Mouse (Mus musculus) stomach, embryonic 15.5 days (tissue): ENCODE measurements around the gene Col4a1. TPM values are rescaled to one million over a fixed set of nuclear protein-coding genes. Genes with fewer than 3 reads are reported as not detected.

ENCODE experiments used
- ATAC-seq: fragments of 200-750 bp; cut with Nextera tagmentation; 2 replicates; pipeline ENCODE4 v1.8.0; 2017; ENCODE audit warnings: low read depth, moderate number of reproducible peaks, moderate TSS enrichment; ENCODE audit not compliant: insufficient read depth, low FRiP score
- H3K27ac ChIP-seq: fragments of 300-500 bp; sonication (generic); 2 replicates; pipeline ENCODE4 v1.5.1; 2015; ENCODE audit warnings: mild to moderate bottlenecking, inconsistent platforms
- H3K27me3 ChIP-seq: fragments of 300-500 bp; sonication (generic); replicated peaks from 2 replicates; pipeline ENCODE4 v1.6.1; 2015; ENCODE audit warnings: inconsistent platforms
- H3K36me3 ChIP-seq: fragments of 300-500 bp; sonication (generic); 2 replicates; pipeline ENCODE4 v1.6.1; 2015; ENCODE audit warnings: inconsistent platforms
- H3K4me1 ChIP-seq: fragments of 300-500 bp; sonication (generic); 2 replicates; pipeline ENCODE4 v1.6.1; 2015; ENCODE audit warnings: inconsistent platforms
- H3K4me2 ChIP-seq: fragments of 300-500 bp; sonication (generic); 2 replicates; pipeline ENCODE4 v1.6.1; 2015; ENCODE audit warnings: mild to moderate bottlenecking, inconsistent platforms
- H3K4me3 ChIP-seq: fragments of 300-500 bp; sonication (generic); replicated peaks from 2 replicates; pipeline ENCODE4 v1.5.1; 2015; ENCODE audit warnings: inconsistent platforms
- H3K9ac ChIP-seq: fragments of 300-500 bp; sonication (generic); 2 replicates; pipeline ENCODE4 v1.6.1; 2015; ENCODE audit warnings: inconsistent platforms
- H3K9me3 ChIP-seq: fragments of 300-500 bp; sonication (generic); 2 replicates; pipeline ENCODE4 v1.6.1; 2016; ENCODE audit warnings: inconsistent platforms
- WGBS: fragments of 180-500 bp; shearing (Covaris S2); methylation state at CpG from one replicate; pipeline ENCODE4 v1.1.7; 2015; 5-methylcytosine and 5-hydroxymethylcytosine counted together
- polyA plus RNA-seq: library from polyadenylated mRNA; unstranded; fragments of >200 nt; fragmentation: Nextera tagmentation; extraction: Ambion mirVana; gene quantifications from 2 replicates; pipeline ENCODE4 v1.2.1, GENCODE M21; 2015

Gene Col4a1
- polyA plus RNA-seq, 1 experiment from 2014 or later: 191 TPM

GRCm38 (mm10) chr8:11327298-11327697 lies 14.7 kb upstream of the Col4a1 start:
- no peaks in the 10 kb centered on the region for H3K27me3 ChIP-seq
- peaks cover 14% of the 10 kb centered on the region; the same call in 1 of the 2 replicates for H3K4me1 ChIP-seq
- 28% methylated on average over 4 of the region's 4 CpGs for WGBS
- H3K9ac ChIP-seq: no peak overlapping the region
- H3K9me3 ChIP-seq: no peaks in the 10 kb centered on the region
- H3K4me2 ChIP-seq: no peak overlapping the region
- H3K27ac ChIP-seq: peak overlapping the region; percentile 62; the same call in 1 of the 2 replicates
- no peak overlapping the region for H3K4me3 ChIP-seq
- H3K36me3 ChIP-seq: no peaks in the 10 kb centered on the region
- peak; percentile 66; the same call in 1 of the 2 replicates for ATAC-seq

GRCm38 (mm10) chr8:11324801-11325395 lies 12.3 kb upstream of the Col4a1 start:
- peaks cover 14% of the 10 kb centered on the region; the same call in 1 of the 2 replicates for H3K4me1 ChIP-seq
- no peaks in the 10 kb centered on the region for H3K36me3 ChIP-seq
- no peak overlapping the region for H3K4me2 ChIP-seq
- WGBS: 73% methylated on average over 6 of the region's 6 CpGs
- no peaks in the 10 kb centered on the region for H3K27me3 ChIP-seq
- no peaks in the 10 kb centered on the region for H3K9me3 ChIP-seq
- no peak for ATAC-seq
- H3K4me3 ChIP-seq: no peak overlapping the region
- no peak overlapping the region for H3K27ac ChIP-seq
- H3K9ac ChIP-seq: no peak overlapping the region

- 78% methylated on average over 1 of the region's 1 CpGs for WGBS
- Histone ChIP-seq H3K9me3 (no peaks in the 10 kb centered on the region), H3K36me3 (no peaks in the 10 kb centered on the region), H3K4me1 (peaks cover 14% of the 10 kb centered on the region; the same call in 1 of the 2 replicates), H3K27me3 (no peaks in the 10 kb centered on the region), H3K27ac (no peak overlapping the region), H3K9ac (no peak overlapping the region), H3K4me3 (no peak overlapping the region), H3K4me2 (no peak overlapping the region)
- no peak for ATAC-seq
These were observed 11.1 kb upstream of the Col4a1 start for GRCm38 (mm10) chr8:11323681-11324080.

GRCm38 (mm10) chr8:11322724-11323585 lies 10.3 kb upstream of the Col4a1 start:
- H3K9me3 ChIP-seq: no peaks in the 10 kb centered on the region
- no peaks in the 10 kb centered on the region for H3K36me3 ChIP-seq
- no peaks in the 10 kb centered on the region for H3K27me3 ChIP-seq
- no peak overlapping the region; the same call in 1 of the 2 replicates for H3K27ac ChIP-seq
- no peak overlapping the region for H3K4me2 ChIP-seq
- peaks cover 10% of the 10 kb centered on the region; the same call in 1 of the 2 replicates for H3K4me1 ChIP-seq
- ATAC-seq: no peak
- no peak overlapping the region for H3K9ac ChIP-seq
- no peak overlapping the region for H3K4me3 ChIP-seq
- 70% methylated on average over 5 of the region's 5 CpGs for WGBS

- Histone ChIP-seq H3K36me3 (no peaks in the 10 kb centered on the region), H3K9ac (no peak overlapping the region), H3K9me3 (no peaks in the 10 kb centered on the region), H3K4me1 (0 out of 2 replicates have a peak, but pooled peaks cover under 1% of the 10 kb centered on the region), H3K4me3 (no peak overlapping the region), H3K4me2 (no peak overlapping the region), H3K27me3 (no peaks in the 10 kb centered on the region), H3K27ac (no peak overlapping the region)
- no peak for ATAC-seq
- WGBS: 79% methylated on average over 7 of the region's 7 CpGs
These were observed 9.2 kb upstream of the Col4a1 start for GRCm38 (mm10) chr8:11321841-11322240.

- no peak overlapping the region for H3K4me3 ChIP-seq
- H3K9me3 ChIP-seq: no peaks in the 10 kb centered on the region
- no peak overlapping the region for H3K27ac ChIP-seq
- H3K4me1 ChIP-seq: no peaks in the 10 kb centered on the region; the same call in 1 of the 2 replicates
- 90% methylated on average over 11 of the region's 11 CpGs for WGBS
- H3K4me2 ChIP-seq: no peak overlapping the region
- ATAC-seq: no peak
- no peak overlapping the region for H3K9ac ChIP-seq
- no peaks in the 10 kb centered on the region for H3K36me3 ChIP-seq
- H3K27me3 ChIP-seq: no peaks in the 10 kb centered on the region
These were observed 6.8 kb upstream of the Col4a1 start for GRCm38 (mm10) chr8:11319405-11319804.

- Histone ChIP-seq H3K36me3 (no peaks in the 10 kb centered on the region), H3K9me3 (no peaks in the 10 kb centered on the region), H3K27ac (no peak overlapping the region), H3K4me1 (peaks cover 11% of the 10 kb centered on the region), H3K4me3 (no peak overlapping the region), H3K27me3 (no peaks in the 10 kb centered on the region), H3K9ac (no peak overlapping the region), H3K4me2 (no peak overlapping the region)
- WGBS: 75% methylated on average over 6 of the region's 6 CpGs
- ATAC-seq: no peak
These were observed 3.5 kb upstream of the Col4a1 start for GRCm38 (mm10) chr8:11316118-11316517.

- no peaks in the 10 kb centered on the region for H3K9me3 ChIP-seq
- H3K4me2 ChIP-seq: peak overlapping the region; percentile 6
- ATAC-seq: no peak
- no peaks in the 10 kb centered on the region for H3K27me3 ChIP-seq
- no peak overlapping the region for H3K4me3 ChIP-seq
- WGBS: 74% methylated on average over 16 of the region's 16 CpGs
- H3K9ac ChIP-seq: no peak overlapping the region
- H3K27ac ChIP-seq: no peak overlapping the region
- peaks cover 13% of the 10 kb centered on the region for H3K4me1 ChIP-seq
- no peaks in the 10 kb centered on the region for H3K36me3 ChIP-seq
These were observed 2.7 kb upstream of the Col4a1 start for GRCm38 (mm10) chr8:11315179-11315943.

- Histone ChIP-seq H3K4me1 (peaks cover 13% of the 10 kb centered on the region), H3K4me2 (peak overlapping the region; percentile 72), H3K36me3 (no peaks in the 10 kb centered on the region), H3K9me3 (no peaks in the 10 kb centered on the region), H3K27me3 (no peaks in the 10 kb centered on the region), H3K27ac (no peak overlapping the region), H3K4me3 (peak overlapping the region; percentile 57), H3K9ac (no peak overlapping the region)
- WGBS: 86% methylated on average over 8 of the region's 8 CpGs
- no peak for ATAC-seq
These were observed 2.0 kb upstream of the Col4a1 start for GRCm38 (mm10) chr8:11314613-11315012.

GRCm38 (mm10) chr8:11313176-11314111 lies 818 bp upstream of the Col4a1 start:
- Histone ChIP-seq H3K4me2 (peak overlapping the region; percentile 72), H3K27me3 (no peaks in the 10 kb centered on the region), H3K4me3 (peak overlapping the region; percentile 57), H3K9ac (peak overlapping the region; percentile 80), H3K4me1 (peaks cover 17% of the 10 kb centered on the region), H3K27ac (peak overlapping the region; percentile 89; the same call in 1 of the 2 replicates), H3K9me3 (no peaks in the 10 kb centered on the region), H3K36me3 (no peaks in the 10 kb centered on the region)
- 0 out of 2 replicates have a peak, but pooled peaks have one; percentile 11 for ATAC-seq
- WGBS: 8% methylated on average over 45 of the region's 45 CpGs
